Mouse (Mus musculus): Measurements from ENCODE around the gene Hipk1. TPM values are rescaled to one million over a fixed set of nuclear protein-coding genes. Genes with fewer than 3 reads are reported as not detected.

The Hipk1 gene
- polyA plus RNA-seq, 1 experiment from 2014 or later = 12.7 TPM

DNA sequence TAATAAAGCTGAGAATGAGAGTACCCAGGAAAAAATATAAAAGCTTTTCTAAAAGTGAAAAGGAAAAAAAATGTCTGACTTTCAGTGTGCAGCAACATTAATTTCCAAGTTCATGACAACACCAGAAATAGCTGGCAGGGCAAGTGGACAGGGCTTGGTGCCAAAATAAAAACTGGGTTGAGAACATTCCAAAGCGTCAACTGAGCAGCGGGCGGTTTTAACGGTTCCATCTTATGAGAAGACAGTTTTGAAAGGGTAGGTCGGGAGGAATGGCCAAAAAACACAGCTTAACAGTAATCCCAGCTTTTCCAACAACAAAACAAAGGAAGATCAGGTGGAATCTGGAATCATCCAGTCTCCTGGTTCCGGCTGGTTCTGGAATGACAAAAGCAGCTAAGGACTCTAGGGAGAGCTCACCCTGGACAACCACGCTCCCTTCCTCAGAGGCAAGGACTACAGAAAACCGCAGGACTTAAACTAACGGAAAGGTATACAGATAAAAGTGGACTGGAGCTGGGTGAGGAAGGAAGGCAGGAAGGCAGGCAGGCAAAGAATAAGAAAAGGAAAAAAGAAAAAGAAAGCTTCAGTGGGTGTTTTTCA is 19.7 kb downstream of the Hipk1 start:
- H3K27ac ChIP-seq (ENCODE audit: low read length) = no peak overlapping the region
- no peak for ATAC-seq
- WGBS = 61% methylated on average over 9 of the region's 9 CpGs

DNA sequence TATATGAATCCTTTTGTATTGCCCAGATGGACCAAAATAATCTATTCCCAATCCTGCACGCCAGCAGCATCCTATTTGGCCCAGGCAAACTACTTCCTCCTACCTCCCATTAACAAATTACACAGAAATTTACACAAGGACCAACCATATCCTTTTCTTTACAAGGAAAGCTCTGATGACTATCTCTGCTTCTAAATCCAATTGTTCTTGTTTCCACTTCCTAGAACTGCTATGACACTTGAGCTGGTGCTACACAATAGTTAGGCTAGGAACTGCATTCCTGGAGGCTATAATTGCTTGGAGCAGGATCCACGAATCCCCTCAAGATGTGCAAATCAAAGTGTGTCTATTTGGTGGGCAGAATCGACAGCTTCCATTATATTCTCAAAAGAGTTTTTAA is 24.6 kb downstream of the Hipk1 start:
- Histone ChIP-seq H3K27ac (ENCODE audit: low read length) (no peak overlapping the region), H3K36me3 (ENCODE audit: control insufficient read depth, insufficient read depth) (peaks cover 5% of the 10 kb centered on the region; the same call in 1 of the 2 replicates), H3K4me1 (replicated peaks; ENCODE audit: control insufficient read depth, insufficient read depth, low read length) (peaks cover 3% of the 10 kb centered on the region; the same call in 1 of the 2 replicates), H3K4me3 (replicated peaks; ENCODE audit: low read length) (no peak overlapping the region), H3K27me3 (replicated peaks; ENCODE audit: control insufficient read depth, insufficient read depth, low read length) (no peaks in the 10 kb centered on the region), H3K4me2 (ENCODE audit: low read length) (no peak overlapping the region), H3K9me3 (ENCODE audit: control insufficient read depth, low read length) (no peaks in the 10 kb centered on the region), H3K9ac (replicated peaks; ENCODE audit: low read depth, low read length) (no peak overlapping the region)
- WGBS = 58% methylated on average over 3 of the region's 3 CpGs
- no peak for ATAC-seq

More for the DNA sequence above, 19.7 kb downstream of the Hipk1 start:
- H3K36me3 ChIP-seq (ENCODE audit: control insufficient read depth, insufficient read depth) = no peaks in the 10 kb centered on the region
- no peaks in the 10 kb centered on the region for H3K27me3 ChIP-seq (replicated peaks; ENCODE audit: control insufficient read depth, insufficient read depth, low read length)
- H3K4me3 ChIP-seq (replicated peaks; ENCODE audit: low read length) = no peak overlapping the region
- no peak overlapping the region for H3K9ac ChIP-seq (replicated peaks; ENCODE audit: low read depth, low read length)
- H3K9me3 ChIP-seq (ENCODE audit: control insufficient read depth, low read length) = no peaks in the 10 kb centered on the region
- H3K4me2 ChIP-seq (ENCODE audit: low read length) = no peak overlapping the region
- H3K4me1 ChIP-seq (replicated peaks; ENCODE audit: control insufficient read depth, insufficient read depth, low read length) = peaks cover 7% of the 10 kb centered on the region; the same call in 1 of the 2 replicates

DNA sequence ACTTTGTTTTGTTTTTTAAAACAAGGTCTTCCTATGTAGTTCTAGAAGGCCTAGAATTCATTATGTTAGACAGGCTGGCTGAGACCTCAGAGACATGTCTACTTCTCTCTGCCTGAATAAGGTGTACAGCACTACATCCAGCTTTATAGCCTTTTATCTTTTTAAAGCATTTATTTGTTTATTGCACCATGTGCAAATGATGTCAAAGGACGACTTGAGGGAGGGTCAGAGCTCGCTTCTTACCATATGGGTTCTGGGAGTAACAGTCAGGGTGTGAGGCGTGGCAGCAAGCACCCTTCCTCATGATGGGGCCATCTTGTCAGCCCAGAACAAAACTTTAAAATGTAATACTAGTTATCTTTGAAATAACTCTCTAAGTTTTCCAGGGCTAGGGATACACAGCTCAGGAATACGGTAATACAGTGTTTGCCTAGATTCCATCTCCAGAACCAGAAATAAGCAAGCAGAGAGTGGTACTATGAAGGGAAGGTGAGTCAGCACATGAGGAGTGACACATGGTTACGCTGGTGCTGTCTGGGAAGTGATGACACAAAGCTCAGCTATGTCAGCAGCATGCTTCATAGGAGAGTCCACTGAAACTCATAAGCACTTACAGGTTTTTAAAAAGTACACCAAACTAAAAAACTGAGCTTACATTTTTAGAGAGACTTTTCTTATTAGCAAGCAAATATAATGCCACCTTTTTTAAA is 31.9 kb downstream of the Hipk1 start:
- no peaks in the 10 kb centered on the region for H3K4me1 ChIP-seq (replicated peaks; ENCODE audit: control insufficient read depth, insufficient read depth, low read length)
- no peak overlapping the region for H3K9ac ChIP-seq (replicated peaks; ENCODE audit: low read depth, low read length)
- no peak overlapping the region for H3K27ac ChIP-seq (ENCODE audit: low read length)
- no peaks in the 10 kb centered on the region for H3K27me3 ChIP-seq (replicated peaks; ENCODE audit: control insufficient read depth, insufficient read depth, low read length)
- no peaks in the 10 kb centered on the region for H3K9me3 ChIP-seq (ENCODE audit: control insufficient read depth, low read length)
- WGBS = 92% methylated on average over 5 of the region's 5 CpGs
- no peak overlapping the region for H3K4me3 ChIP-seq (replicated peaks; ENCODE audit: low read length)
- no peak overlapping the region for H3K4me2 ChIP-seq (ENCODE audit: low read length)
- H3K36me3 ChIP-seq (ENCODE audit: control insufficient read depth, insufficient read depth) = peaks cover 18% of the 10 kb centered on the region
- no peak for ATAC-seq

DNA sequence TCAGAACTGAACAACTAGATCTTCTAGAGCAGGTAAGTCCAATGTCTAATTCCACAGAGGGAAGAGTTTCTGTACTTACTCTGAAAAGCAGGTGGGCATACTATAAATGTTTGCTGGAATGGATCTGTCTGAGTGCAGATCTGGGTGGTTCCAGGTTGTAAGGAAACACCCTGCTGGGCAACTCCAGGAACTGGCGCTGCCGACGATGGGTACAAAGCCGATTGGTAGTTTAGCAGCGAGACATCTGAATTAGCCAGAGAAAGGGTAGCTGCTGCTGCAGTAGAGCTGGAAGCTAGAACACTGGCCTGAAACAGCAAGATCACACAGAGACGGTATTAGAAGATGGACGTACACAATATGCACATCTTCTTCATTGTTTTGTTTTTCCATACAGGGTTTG is 32.9 kb downstream of the Hipk1 start:
- Histone ChIP-seq H3K27ac (ENCODE audit: low read length) (no peak overlapping the region), H3K4me2 (ENCODE audit: low read length) (no peak overlapping the region), H3K36me3 (ENCODE audit: control insufficient read depth, insufficient read depth) (peaks cover 18% of the 10 kb centered on the region), H3K27me3 (replicated peaks; ENCODE audit: control insufficient read depth, insufficient read depth, low read length) (no peaks in the 10 kb centered on the region), H3K4me3 (replicated peaks; ENCODE audit: low read length) (no peak overlapping the region), H3K9ac (replicated peaks; ENCODE audit: low read depth, low read length) (no peak overlapping the region), H3K9me3 (ENCODE audit: control insufficient read depth, low read length) (no peaks in the 10 kb centered on the region), H3K4me1 (replicated peaks; ENCODE audit: control insufficient read depth, insufficient read depth, low read length) (no peaks in the 10 kb centered on the region)
- 84% methylated on average over 7 of the region's 7 CpGs for WGBS
- ATAC-seq = no peak

DNA sequence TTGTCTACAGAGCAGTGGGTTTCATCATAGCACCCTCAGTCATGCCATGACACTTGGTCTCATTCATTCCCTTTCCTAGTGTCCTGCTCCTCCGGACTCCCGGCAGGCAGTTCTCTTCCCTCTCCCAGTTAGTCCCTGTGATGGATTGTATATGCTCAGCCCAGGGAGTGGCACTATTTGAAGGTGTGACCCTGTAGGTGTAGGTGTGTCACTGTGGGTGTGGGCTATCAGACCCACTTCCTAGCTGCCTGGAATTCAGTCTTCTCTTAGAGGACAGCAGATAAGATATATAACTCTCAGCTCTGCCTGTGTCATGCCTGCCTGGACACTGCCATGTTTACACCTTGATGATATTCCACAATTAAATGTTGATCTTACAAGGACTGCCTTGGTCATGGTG is 34.4 kb downstream of the Hipk1 start:
- H3K4me2 ChIP-seq (ENCODE audit: low read length) = no peak overlapping the region
- H3K27me3 ChIP-seq (replicated peaks; ENCODE audit: control insufficient read depth, insufficient read depth, low read length) = no peaks in the 10 kb centered on the region
- 93% methylated on average over 2 of the region's 2 CpGs for WGBS
- H3K27ac ChIP-seq (ENCODE audit: low read length) = no peak overlapping the region
- H3K36me3 ChIP-seq (ENCODE audit: control insufficient read depth, insufficient read depth) = peaks cover 25% of the 10 kb centered on the region
- no peaks in the 10 kb centered on the region for H3K9me3 ChIP-seq (ENCODE audit: control insufficient read depth, low read length)
- H3K4me1 ChIP-seq (replicated peaks; ENCODE audit: control insufficient read depth, insufficient read depth, low read length) = no peaks in the 10 kb centered on the region
- no peak overlapping the region for H3K4me3 ChIP-seq (replicated peaks; ENCODE audit: low read length)
- no peak for ATAC-seq
- H3K9ac ChIP-seq (replicated peaks; ENCODE audit: low read depth, low read length) = no peak overlapping the region

DNA sequence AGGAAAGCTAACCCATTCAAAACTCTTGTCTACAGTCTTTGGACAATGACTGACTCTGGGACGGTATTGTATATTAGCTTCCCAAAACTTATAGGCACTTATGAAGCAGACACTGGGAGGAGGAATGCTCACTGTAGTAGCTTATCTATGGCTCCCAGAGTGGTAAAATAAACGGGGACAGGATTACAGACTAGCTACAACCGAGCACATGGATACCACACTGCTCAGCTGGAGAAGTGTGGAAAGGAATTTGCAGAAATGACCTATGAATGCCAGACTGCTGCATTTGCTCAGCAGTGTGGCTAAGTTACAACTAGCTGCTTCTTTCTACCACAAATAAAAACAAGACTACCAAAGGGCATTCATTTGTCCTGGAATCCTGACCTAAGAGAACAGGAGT is 36.0 kb downstream of the Hipk1 start:
- no peaks in the 10 kb centered on the region for H3K9me3 ChIP-seq (ENCODE audit: control insufficient read depth, low read length)
- no peak overlapping the region for H3K4me2 ChIP-seq (ENCODE audit: low read length)
- no peaks in the 10 kb centered on the region for H3K27me3 ChIP-seq (replicated peaks; ENCODE audit: control insufficient read depth, insufficient read depth, low read length)
- H3K9ac ChIP-seq (replicated peaks; ENCODE audit: low read depth, low read length) = no peak overlapping the region
- peaks cover 25% of the 10 kb centered on the region for H3K36me3 ChIP-seq (ENCODE audit: control insufficient read depth, insufficient read depth)
- ATAC-seq = no peak
- H3K4me1 ChIP-seq (replicated peaks; ENCODE audit: control insufficient read depth, insufficient read depth, low read length) = no peaks in the 10 kb centered on the region
- H3K27ac ChIP-seq (ENCODE audit: low read length) = no peak overlapping the region
- 79% methylated on average over 3 of the region's 3 CpGs for WGBS
- H3K4me3 ChIP-seq (replicated peaks; ENCODE audit: low read length) = no peak overlapping the region

DNA sequence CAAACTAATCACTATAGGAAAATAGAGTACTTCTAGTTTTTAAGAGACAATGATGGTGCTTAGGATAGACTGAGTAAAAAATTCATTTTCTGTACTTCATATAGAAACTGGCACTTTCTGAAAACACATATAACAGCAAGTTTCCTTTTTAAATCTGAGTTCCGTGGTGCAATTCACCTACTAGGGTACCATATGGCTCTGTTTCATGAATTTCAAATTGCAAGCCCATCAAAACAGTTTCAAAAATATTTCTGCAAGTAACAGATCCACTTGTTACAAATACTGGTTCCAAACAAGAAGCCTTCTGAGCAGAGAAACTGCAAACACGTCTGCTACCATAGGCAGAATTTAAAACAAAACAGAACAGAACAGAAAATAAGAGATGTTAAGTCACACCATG is 39.8 kb downstream of the Hipk1 start:
- no peak overlapping the region for H3K9ac ChIP-seq (replicated peaks; ENCODE audit: low read depth, low read length)
- H3K36me3 ChIP-seq (ENCODE audit: control insufficient read depth, insufficient read depth) = peaks cover 26% of the 10 kb centered on the region
- H3K9me3 ChIP-seq (ENCODE audit: control insufficient read depth, low read length) = no peaks in the 10 kb centered on the region
- no peak overlapping the region for H3K27ac ChIP-seq (ENCODE audit: low read length)
- 73% methylated on average over 2 of the region's 2 CpGs for WGBS
- H3K4me1 ChIP-seq (replicated peaks; ENCODE audit: control insufficient read depth, insufficient read depth, low read length) = no peaks in the 10 kb centered on the region
- ATAC-seq = no peak
- H3K27me3 ChIP-seq (replicated peaks; ENCODE audit: control insufficient read depth, insufficient read depth, low read length) = no peaks in the 10 kb centered on the region
- H3K4me2 ChIP-seq (ENCODE audit: low read length) = no peak overlapping the region
- H3K4me3 ChIP-seq (replicated peaks; ENCODE audit: low read length) = no peak overlapping the region

DNA sequence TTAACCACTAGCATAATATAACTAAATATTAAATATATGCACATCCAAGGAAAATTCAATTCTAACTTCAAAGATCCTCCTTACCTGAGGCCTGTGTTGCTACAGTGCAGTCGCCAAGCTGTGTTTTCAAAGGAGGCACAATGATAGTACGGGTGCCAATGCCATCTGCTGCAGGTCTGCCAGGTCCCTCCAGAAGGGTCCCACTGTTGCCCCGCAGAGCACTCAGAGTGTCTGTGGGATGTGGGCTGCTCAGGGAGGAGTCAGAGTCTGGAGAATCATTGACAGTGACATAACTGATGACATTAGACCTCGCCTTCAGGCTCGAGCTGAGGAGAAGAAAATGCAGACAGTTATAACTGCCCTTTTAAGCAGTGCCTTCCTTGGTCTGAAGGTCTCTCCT is 44.7 kb downstream of the Hipk1 start:
- Histone ChIP-seq H3K27ac (ENCODE audit: low read length) (no peak overlapping the region), H3K27me3 (replicated peaks; ENCODE audit: control insufficient read depth, insufficient read depth, low read length) (no peaks in the 10 kb centered on the region), H3K9ac (replicated peaks; ENCODE audit: low read depth, low read length) (no peak overlapping the region), H3K9me3 (ENCODE audit: control insufficient read depth, low read length) (no peaks in the 10 kb centered on the region), H3K36me3 (ENCODE audit: control insufficient read depth, insufficient read depth) (peaks cover 39% of the 10 kb centered on the region), H3K4me2 (ENCODE audit: low read length) (no peak overlapping the region), H3K4me3 (replicated peaks; ENCODE audit: low read length) (no peak overlapping the region), H3K4me1 (replicated peaks; ENCODE audit: control insufficient read depth, insufficient read depth, low read length) (no peaks in the 10 kb centered on the region)
- 89% methylated on average over 5 of the region's 5 CpGs for WGBS
- ATAC-seq = no peak

DNA sequence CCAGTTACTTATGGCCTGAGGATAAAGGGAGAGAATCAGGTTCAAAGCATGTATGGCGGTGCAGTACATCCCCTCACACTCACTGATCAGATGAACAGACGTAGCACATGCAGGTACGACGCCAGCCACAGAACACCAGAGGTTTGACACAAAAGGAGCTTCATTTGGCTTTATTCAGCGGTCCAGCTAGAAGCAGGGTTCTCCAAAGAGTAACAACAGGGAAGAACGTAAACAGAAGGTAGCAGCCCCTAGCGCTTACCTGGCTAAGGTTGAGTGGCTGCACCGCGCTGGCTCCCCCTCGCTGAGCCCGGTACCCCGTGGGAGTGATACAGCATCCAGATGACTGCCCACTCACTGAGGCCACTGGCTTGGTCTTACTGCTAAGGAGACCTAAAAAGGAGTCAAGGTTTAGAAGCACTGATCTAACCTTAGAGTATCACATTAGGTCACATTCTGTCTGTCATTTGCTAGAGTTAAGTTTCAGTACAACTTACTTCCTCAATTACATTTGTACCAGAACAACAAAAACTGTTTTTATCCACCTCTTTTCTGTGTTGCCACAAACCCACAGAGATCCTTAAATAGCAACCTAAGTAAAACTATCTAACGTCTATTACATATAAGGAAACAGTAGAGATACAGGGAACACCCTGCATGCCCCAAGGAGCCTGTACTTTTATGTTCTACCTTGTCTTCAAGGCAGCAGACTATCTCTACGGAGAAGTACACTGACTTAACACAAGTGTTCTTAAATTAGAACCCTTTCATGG is 46.2 kb downstream of the Hipk1 start:
- no peak overlapping the region for H3K27ac ChIP-seq (ENCODE audit: low read length)
- no peaks in the 10 kb centered on the region for H3K9me3 ChIP-seq (ENCODE audit: control insufficient read depth, low read length)
- no peak for ATAC-seq
- H3K9ac ChIP-seq (replicated peaks; ENCODE audit: low read depth, low read length) = no peak overlapping the region
- peaks cover 39% of the 10 kb centered on the region for H3K36me3 ChIP-seq (ENCODE audit: control insufficient read depth, insufficient read depth)
- no peaks in the 10 kb centered on the region for H3K27me3 ChIP-seq (replicated peaks; ENCODE audit: control insufficient read depth, insufficient read depth, low read length)
- H3K4me2 ChIP-seq (ENCODE audit: low read length) = no peak overlapping the region
- H3K4me3 ChIP-seq (replicated peaks; ENCODE audit: low read length) = no peak overlapping the region
- no peaks in the 10 kb centered on the region for H3K4me1 ChIP-seq (replicated peaks; ENCODE audit: control insufficient read depth, insufficient read depth, low read length)
- 94% methylated on average over 14 of the region's 14 CpGs for WGBS
